Mouse (Mus musculus): ENCODE measurements at regions not wholly inside any gene's neighbourhood (a gene's known extent, or its start where the extent isn't known, plus 50 kb on each side); places are given as distances from the start of the nearest gene placed in this dataset.

DNA sequence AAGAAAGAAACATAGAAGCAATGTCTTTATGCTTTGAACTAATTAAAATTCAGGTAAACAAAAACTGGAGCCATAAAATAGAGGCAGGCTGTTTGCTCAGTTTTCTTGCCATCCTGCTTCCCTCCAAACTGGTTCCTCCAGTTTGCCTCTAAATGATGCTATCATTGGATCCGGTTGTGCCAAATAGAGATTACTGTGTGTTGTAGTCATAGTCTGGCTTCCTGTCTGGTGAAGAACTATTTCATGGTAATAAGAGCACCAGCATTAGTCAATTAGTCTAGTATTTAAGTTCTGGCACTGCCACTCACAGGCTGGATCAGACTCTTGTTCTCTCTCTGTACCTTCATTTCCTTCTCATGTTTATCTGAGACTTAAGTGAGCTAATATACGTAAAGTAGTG is 141.9 kb upstream of the Rasa1 start:
- DNase-seq (ENCODE audit: low read depth, low spot score): no peak

DNA sequence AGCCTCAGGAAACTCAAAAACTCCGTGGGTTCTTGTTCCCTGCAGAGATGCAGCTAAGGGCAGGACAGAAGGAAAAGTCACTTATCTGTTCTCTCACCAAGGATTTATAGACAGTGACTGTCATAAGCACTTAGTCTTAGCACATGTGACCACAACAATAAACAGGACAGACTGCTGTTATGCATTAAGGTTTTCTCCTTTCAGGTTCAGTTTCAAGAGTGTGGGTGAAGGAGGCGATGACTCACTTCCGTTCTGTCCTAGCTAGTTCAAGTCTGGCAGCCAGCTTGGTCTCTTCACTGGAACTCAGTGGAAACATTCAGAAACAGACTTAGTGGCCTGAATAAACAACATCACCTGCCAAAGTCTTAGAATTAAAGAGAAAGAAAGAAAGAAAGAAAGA is 141.1 kb upstream of the Rasa1 start:
- DNase-seq (ENCODE audit: low read depth, low spot score): no peak

DNA sequence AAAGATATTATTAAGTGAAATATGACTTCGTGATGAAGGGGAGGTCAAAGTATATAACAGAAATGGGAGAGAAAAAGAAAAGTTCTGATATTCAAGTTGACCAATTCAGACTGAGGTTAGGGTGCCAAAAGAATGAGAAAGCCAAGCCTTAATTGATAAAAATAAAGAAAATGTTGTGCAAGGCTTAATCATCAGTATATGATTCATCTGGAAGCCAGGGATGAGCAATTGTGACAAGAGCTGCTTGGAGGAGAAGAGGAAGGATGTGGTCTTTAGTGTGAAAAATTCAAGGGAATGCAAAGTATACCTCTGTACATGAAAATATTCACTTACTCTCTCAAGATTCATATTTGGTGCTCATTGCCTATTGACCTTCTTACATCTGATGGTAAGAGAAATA is 129.7 kb upstream of the Rasa1 start:
- DNase-seq (ENCODE audit: low read depth, low spot score): no peak

DNA sequence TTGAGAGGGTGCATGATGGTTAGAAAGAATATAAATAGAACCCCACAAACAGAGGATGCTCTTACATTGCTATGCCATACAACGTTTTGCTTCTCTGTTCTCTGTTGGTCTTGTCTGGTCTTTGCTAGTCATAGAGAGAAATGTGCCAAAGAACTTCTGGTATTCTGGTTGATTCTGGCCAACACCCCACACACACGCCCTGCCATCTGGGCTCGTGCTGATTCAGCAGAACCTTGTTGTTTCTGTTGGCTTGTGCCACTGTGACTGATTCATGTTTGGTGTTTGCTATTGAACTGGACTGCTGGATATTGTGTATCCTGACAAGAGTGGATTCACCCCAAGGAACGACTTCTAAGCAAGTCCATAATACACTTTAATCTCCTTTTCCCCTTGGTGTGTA is 126.0 kb upstream of the Rasa1 start:
- no peak for DNase-seq (ENCODE audit: low read depth, low spot score)

DNA sequence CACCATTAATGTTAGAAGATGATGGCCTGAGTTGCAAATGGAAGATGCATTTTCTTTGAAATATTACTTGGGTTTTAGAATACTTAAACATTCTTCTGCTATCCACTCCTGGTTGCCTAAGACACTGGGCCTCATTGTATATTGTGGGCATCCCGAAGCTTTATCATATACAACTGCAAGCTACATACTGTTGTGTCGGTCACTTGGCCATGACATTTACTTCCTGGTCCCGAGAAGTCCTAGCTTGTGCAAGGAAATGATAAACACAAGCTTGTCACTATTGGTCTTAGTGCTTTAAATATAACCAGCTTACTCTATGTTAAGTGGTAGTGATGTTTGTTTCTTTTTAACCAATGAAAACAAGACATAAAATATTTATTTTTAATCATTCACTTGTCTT is 122.4 kb upstream of the Rasa1 start:
- no peak for DNase-seq (ENCODE audit: low read depth, low spot score)

DNA sequence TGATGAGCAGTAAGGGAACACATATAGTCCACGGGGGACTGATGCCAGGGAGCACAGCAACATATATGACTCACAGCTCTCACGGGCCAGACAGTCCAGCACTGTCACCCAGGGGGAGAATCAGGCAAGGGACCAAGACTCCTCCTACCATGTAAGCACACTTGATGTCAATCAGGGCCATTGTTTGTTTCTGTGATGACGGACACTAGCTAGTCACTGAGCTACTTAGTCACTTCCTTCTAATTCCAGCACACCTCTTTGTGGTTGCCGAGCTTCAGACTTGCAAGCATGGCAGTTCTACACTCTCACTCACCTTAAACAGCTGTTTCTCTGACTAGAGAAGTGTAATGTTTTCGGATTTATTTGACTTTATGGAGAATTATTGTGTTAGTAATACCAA is 109.9 kb upstream of the Rasa1 start:
- no peak for DNase-seq (ENCODE audit: low read depth, low spot score)

DNA sequence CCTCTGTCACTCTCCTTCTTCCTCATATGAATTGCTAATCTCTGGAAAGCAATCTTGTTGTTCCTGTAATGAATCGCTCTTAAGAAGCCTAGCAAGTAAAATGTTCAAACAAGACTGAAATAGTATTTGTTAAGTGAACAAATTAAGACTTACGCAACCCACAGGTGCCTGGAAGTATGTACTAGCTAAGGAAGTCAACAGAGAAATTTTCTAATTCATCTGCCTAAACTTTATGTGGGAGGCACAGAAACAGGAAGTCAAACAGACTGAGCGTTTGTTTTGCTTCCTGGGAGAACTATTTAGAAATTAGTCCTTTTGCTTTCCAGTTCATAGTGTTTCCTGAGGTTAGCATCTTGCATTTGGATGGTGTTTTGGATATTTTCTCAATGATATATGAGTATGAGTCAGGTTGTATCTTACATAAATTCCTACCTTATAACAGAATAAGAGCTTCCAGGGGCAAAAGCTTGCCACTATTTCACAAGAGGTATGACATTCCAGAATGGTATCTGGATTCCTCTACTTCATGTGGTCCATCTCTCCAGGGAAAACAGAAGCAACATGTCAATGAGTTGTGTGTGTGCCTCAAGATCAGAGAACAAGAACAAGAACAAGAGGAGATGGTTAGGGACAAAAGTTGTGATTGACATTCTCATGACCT is 87.5 kb upstream of the Rasa1 start:
- DNase-seq (ENCODE audit: low read depth, low spot score): no peak

DNA sequence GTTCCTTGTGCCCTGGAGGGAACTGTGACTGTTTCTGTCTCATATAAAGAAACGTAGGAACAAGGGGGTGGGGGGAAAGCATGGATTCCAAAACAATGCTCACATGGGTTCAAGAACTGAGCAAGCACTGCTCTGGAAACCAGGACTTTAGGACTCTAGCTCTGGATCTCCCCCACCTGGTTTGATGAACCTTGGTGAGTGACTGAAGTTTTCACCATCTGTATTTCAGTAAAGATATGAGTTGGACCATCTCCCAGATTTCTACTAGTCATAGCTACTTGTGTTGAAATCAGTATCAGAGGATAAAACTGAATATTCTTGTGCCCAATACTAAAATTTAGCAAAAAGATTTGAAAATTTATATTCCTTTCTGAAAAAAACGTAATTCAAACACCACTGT is 70.7 kb upstream of the Rasa1 start:
- DNase-seq (ENCODE audit: low read depth, low spot score): no peak

DNA sequence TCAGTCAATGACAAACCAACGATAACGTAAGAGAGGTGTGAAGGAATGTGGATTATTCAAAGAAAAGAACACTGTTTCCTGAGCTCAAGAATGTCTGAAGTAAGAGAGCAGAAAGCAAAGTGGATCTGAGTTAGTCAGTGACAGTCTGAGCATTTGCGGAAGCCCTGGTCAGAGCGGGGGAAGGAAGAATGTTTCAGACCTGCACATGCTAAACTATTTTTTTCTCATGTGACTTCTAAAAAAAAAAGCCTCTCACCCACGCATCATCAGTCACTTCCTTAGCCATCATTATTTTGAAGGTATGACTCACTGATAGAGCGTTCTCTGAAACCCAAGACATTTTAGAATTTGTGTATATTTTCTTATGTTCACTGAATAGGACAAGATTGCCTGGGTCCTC is 70.2 kb upstream of the Rasa1 start:
- no peak for DNase-seq (ENCODE audit: low read depth, low spot score)

DNA sequence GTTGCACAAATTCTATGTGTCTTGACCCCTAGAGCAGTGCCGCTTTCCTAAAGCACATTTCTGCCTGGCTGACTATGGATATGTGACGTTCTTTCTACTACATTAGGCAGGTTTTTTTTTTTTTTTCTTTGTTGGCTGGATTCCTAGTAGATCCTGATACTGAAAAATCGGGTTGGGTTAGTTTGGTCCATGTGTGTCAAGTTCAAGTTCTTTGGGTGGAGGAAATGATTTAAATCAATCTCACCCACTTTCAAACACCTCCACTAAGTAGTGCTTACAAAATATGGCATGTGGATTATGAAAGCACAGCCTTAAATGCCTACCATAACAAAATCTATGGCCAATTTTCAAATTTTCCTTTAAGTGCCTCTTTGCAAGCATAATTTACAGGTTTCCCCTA is 63.1 kb upstream of the Rasa1 start:
- DNase-seq (ENCODE audit: low read depth, low spot score): no peak
